Mouse (Mus musculus) ES-E14 (cell line): Measurements from ENCODE around the gene Sgms1. TPM values are rescaled to one million over a fixed set of nuclear protein-coding genes. Genes with fewer than 3 reads are reported as not detected.

Experiments used
- DNase-seq: peaks from one replicate; pipeline ENCODE4 v3.0.0-alpha.2; 2013; ENCODE audit warnings: low read depth, low spot score
- H3K27ac ChIP-seq: 2 replicates; pipeline ENCODE4 v1.5.1; 2012; ENCODE audit warnings: low read depth, mild to moderate bottlenecking, low read length, moderate library complexity, mixed read lengths; ENCODE audit not compliant: poor library complexity, insufficient read depth, severe bottlenecking
- H3K36me3 ChIP-seq: 2 replicates; pipeline ENCODE4 v1.6.1; 2012; ENCODE audit warnings: mild to moderate bottlenecking, low read length, moderate library complexity, mixed read lengths; ENCODE audit not compliant: control insufficient read depth, poor library complexity, insufficient read depth, severe bottlenecking
- H3K4me1 ChIP-seq, 2 experiments: fragments of 150-350 bp in 1 of 2; sonication (generic) in 1 of 2; 2 replicates each; pipeline ENCODE4 v1.6.1; 2012; ENCODE audit warnings: low read length in 2 of 2, mild to moderate bottlenecking in 1 of 2, mixed read lengths in 1 of 2; ENCODE audit not compliant: control insufficient read depth in 2 of 2, insufficient read depth in 2 of 2, poor library complexity in 1 of 2
- H3K4me3 ChIP-seq, 2 experiments: fragments of 150-350 bp in 1 of 2; sonication (generic) in 1 of 2; 2 replicates each; pipeline ENCODE4 v1.5.1; 2012; ENCODE audit warnings: low read length in 2 of 2, low read depth in 1 of 2, mild to moderate bottlenecking in 1 of 2, mixed read lengths in 1 of 2; ENCODE audit not compliant: insufficient read depth in 1 of 2, poor library complexity in 1 of 2, severe bottlenecking in 1 of 2
- H3K9ac ChIP-seq: 2 replicates; pipeline ENCODE4 v1.6.1; 2012; ENCODE audit warnings: low read depth, mild to moderate bottlenecking, low read length, mixed read lengths; ENCODE audit not compliant: poor library complexity, insufficient read depth, severe bottlenecking
- H3K9me3 ChIP-seq: fragments of 150-350 bp; sonication (generic); 2 replicates; pipeline ENCODE4 v1.6.1; 2012; ENCODE audit warnings: low read depth, mild to moderate bottlenecking, low read length; ENCODE audit not compliant: control insufficient read depth, insufficient read depth
- CHD2 ChIP-seq: IDR thresholded peaks from 2 replicates; pipeline ENCODE4 v1.6.1; 2014; ENCODE audit warnings: mild to moderate bottlenecking, low read depth, low read length, inconsistent platforms
- HCFC1 ChIP-seq: IDR thresholded peaks from 2 replicates; pipeline ENCODE4 v1.6.1; 2012; ENCODE audit warnings: low read length, inconsistent platforms, borderline replicate concordance; ENCODE audit not compliant: insufficient read depth
- MAFK ChIP-seq: IDR thresholded peaks from 2 replicates; pipeline ENCODE4 v1.6.1; 2014; ENCODE audit warnings: mild to moderate bottlenecking, low read depth, low read length, inconsistent platforms; ENCODE audit not compliant: insufficient read depth
- ZC3H11A ChIP-seq: IDR thresholded peaks from 2 replicates; pipeline ENCODE4 v1.6.1; 2012; ENCODE audit warnings: low read depth, mild to moderate bottlenecking, inconsistent platforms, low read length, borderline replicate concordance
- ZNF384 ChIP-seq: IDR thresholded peaks from 2 replicates; pipeline ENCODE4 v1.6.1; 2012; ENCODE audit warnings: low read depth, low read length, inconsistent platforms
- in situ Hi-C, 2 experiments: fragments of 600-800 bp; cut with MboI; formaldehyde crosslinking; loops; one replicate each; pipeline ENCODE4 v1.15.1; 2025; ENCODE audit warnings: low sequenced_read_pairs in 2 of 2, inconsistent platforms in 1 of 2; ENCODE audit not compliant: unreplicated experiment in 2 of 2
- total RNA-seq: library from RNA; depleted of rRNA; stranded (reverse); fragments of 300-350 nt; gene quantifications from 2 replicates; pipeline ENCODE4 v1.2.3, GENCODE M21; 2012

The Sgms1 gene
- total RNA-seq, 1 experiment, result 42.5 TPM

DNA sequence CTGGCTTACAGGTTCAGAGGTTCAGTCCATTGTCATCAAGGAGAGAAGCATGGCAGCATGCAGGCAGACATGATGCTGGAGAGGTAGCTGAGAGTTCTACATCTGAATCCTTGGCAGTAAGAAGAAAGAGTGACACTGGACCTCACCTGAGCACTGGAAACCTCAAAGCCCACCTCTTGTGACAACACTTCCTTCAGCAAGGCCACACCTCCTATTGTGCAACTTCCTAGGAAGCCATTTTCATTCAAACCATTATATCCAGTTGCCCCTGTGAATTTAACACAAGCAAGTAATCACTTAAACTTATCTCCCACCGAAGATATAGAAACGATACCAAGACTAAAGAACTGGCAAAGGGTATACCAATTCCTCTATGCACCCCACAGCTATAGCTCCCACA, 129.7 kb downstream of the Sgms1 start:
- Histone ChIP-seq H3K9ac (no peak overlapping the region), H3K9me3 (no peaks in the 10 kb centered on the region), H3K27ac (no peak overlapping the region), H3K4me3 (peak overlapping the region in 1 of 2 experiments; percentile 18; a peak in 1 of 4 replicates), H3K36me3 (no peaks in the 10 kb centered on the region), H3K4me1 (peaks cover 31 to 47% of the 10 kb centered on the region in 2 experiments)
- in situ Hi-C loops, result no loop called here
- no peak for TF ChIP-seq ZNF384
- TF ChIP-seq CHD2, result no peak
- TF ChIP-seq ZC3H11A, result no peak
- no peak for TF ChIP-seq MAFK
- no peak for TF ChIP-seq HCFC1
- DNase-seq, result no peak

DNA sequence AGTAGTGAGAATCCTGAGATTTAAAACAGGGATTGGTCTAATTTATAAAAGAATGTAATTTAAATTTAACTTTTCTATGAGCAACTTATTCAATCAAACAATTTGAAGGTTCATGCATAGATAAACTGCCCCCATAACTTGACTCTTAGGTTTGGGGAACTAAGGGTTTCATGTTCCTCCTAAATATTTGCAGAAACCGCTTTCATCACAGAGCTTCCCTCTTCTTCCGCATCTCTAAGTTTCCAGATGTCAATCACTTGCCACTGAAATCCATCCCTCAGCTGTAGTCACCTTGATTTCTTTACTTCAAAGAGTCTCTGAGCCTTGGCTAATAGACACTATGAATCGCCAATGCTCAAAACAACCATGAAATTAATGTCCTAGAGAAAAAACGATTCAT, 130.5 kb downstream of the Sgms1 start:
- H3K36me3 ChIP-seq, result no peaks in the 10 kb centered on the region
- DNase-seq, result no peak
- H3K27ac ChIP-seq, result no peak overlapping the region
- H3K9ac ChIP-seq, result no peak overlapping the region
- H3K4me1 ChIP-seq, result peaks cover 33 to 53% of the 10 kb centered on the region in 2 experiments
- no peak for TF ChIP-seq ZC3H11A
- TF ChIP-seq HCFC1, result no peak
- TF ChIP-seq MAFK, result no peak
- no peak for TF ChIP-seq CHD2
- no peak for TF ChIP-seq ZNF384
- no peak overlapping the region for H3K4me3 ChIP-seq
- in situ Hi-C loops, result no loop called here
- no peaks in the 10 kb centered on the region for H3K9me3 ChIP-seq

DNA sequence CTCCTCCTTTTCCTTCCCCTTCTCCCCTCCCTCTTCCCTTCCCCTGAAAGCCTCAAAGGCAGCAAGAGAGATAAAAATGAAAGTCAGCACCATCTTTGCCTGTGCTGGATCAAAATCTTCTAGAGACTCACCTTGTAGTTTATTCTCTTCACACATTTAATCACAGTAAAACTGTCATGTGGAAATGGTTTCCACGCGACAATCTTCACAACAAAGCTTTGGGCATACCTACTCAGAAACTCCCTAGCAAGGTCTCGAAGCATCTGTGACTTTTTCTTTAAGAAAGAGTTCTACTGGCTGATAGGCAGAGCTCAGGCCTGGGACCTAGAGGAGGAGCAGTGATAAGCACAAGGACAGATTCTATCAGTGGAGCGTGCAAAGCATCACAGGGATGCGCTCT, 131.4 kb downstream of the Sgms1 start:
- Histone ChIP-seq H3K9me3 (no peaks in the 10 kb centered on the region), H3K4me3 (no peak overlapping the region), H3K36me3 (no peaks in the 10 kb centered on the region), H3K27ac (peak overlapping the region; percentile 1; the same call in 1 of the 2 replicates), H3K4me1 (peaks cover 37 to 57% of the 10 kb centered on the region in 2 experiments), H3K9ac (no peak overlapping the region)
- in situ Hi-C loops, result no loop called here
- no peak for DNase-seq
- no peak for TF ChIP-seq CHD2
- no peak for TF ChIP-seq MAFK
- no peak for TF ChIP-seq ZNF384
- no peak for TF ChIP-seq ZC3H11A
- TF ChIP-seq HCFC1, result no peak

DNA sequence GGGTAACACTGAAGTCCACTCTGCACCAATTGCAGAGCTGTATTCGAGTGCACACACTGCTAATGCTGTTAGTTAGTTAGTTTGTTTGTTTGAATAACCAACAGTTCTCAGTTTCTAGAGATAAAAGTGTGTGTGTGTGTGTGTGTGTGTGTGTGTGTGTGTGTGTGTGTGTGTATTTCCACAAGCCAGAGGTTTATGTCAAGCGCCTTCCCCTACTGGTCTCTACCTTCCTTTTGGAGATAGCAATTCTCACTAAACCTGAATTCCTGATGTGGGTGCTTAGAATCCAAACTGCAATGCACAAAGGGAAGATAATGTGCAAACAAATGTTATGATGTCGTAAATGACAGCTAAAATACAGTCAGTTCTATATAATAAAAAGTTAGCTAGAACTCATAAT, 131.9 kb downstream of the Sgms1 start:
- no peak for TF ChIP-seq HCFC1
- TF ChIP-seq MAFK, result no peak
- H3K4me1 ChIP-seq, result peaks cover 41 to 58% of the 10 kb centered on the region in 2 experiments

DNA sequence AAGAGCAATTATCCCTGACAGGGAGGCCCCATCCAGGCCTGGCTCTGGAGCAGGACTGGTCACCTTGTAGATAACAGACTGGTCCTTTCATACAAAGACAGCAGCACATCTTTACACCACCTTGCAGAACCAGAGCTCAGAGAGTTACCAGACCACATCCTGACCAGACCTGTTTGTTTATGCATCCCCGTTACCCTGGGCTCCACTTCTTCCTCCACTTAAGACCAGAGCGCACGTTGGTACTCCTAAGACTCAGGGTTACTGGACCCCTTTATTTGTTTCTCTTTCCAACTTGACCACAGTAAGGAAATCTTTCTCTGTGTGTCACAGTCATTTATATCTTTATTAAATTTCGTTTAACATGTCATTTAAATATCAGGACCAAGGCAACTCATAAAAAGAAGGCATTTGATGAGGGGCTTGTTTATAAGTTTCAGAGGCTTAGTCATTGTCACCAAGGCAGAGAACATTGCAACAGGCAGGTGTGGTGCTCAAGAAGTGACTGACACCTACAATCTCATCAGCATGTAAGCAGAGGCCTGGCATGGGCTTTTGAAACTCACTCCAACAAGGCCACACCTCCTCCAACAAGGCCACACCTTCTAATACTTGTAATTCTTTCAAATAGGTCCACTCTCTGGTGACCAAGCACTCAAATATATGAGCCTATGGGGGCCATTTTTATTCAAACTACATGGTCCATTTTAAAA, 132.7 kb downstream of the Sgms1 start:
- Histone ChIP-seq H3K4me1 (peaks cover 35 to 59% of the 10 kb centered on the region in 2 experiments), H3K4me3 (no peak overlapping the region), H3K27ac (no peak overlapping the region), H3K36me3 (no peaks in the 10 kb centered on the region), H3K9ac (no peak overlapping the region), H3K9me3 (no peaks in the 10 kb centered on the region)
- in situ Hi-C loops, result no loop called here
- TF ChIP-seq MAFK (no peak), CHD2 (no peak), ZC3H11A (no peak), ZNF384 (no peak), HCFC1 (no peak)
- DNase-seq, result no peak

More for the DNA sequence above, 131.9 kb downstream of the Sgms1 start:
- Histone ChIP-seq H3K9me3 (no peaks in the 10 kb centered on the region), H3K36me3 (no peaks in the 10 kb centered on the region), H3K27ac (no peak overlapping the region; the same call in 1 of the 2 replicates), H3K9ac (no peak overlapping the region), H3K4me3 (no peak overlapping the region)
- in situ Hi-C loops, result no loop called here
- no peak for DNase-seq
